Mouse (Mus musculus): Measurements from ENCODE around the gene Spcs3. TPM values are rescaled to one million over a fixed set of nuclear protein-coding genes. Genes with fewer than 3 reads are reported as not detected.

Spcs3 gene
- polyA plus RNA-seq, 1 experiment from 2014 or later, result 97.8 TPM

Other genes with a start within 250 kb of the Spcs3 start
- 8.5 and 9.4 TPM in 2 replicates for gene Asb5, start 418 bp downstream of the Spcs3 start, polyA plus RNA-seq (2016; fragmentation: Nextera tagmentation; extraction: Ambion mirVana)
- not detected in 2 replicates for gene Spata4, start 70.8 kb upstream of the Spcs3 start, polyA plus RNA-seq (2016; fragmentation: Nextera tagmentation; extraction: Ambion mirVana)